Mouse (Mus musculus): ENCODE measurements around the gene Scyl1. TPM values are rescaled to one million over a fixed set of nuclear protein-coding genes. Genes with fewer than 3 reads are reported as not detected.

Scyl1 gene
- polyA plus RNA-seq, 1 experiment from 2014 or later: 83.6 TPM

Other genes with a start within 250 kb of the Scyl1 start
- gene Ovol1, start 210.8 kb downstream of the Scyl1 start, polyA plus RNA-seq (2015; fragmentation: Nextera tagmentation; extraction: Ambion mirVana): 2.1 and 2.2 TPM in 2 replicates
- gene Ap5b1, start 203.4 kb downstream of the Scyl1 start, polyA plus RNA-seq (2015; fragmentation: Nextera tagmentation; extraction: Ambion mirVana): 5.7 and 5.9 TPM in 2 replicates
- 143 and 153 TPM in 2 replicates for gene Rnaseh2c, start 169.5 kb downstream of the Scyl1 start, polyA plus RNA-seq (2015; fragmentation: Nextera tagmentation; extraction: Ambion mirVana)
- gene Kat5, start 161.2 kb downstream of the Scyl1 start, polyA plus RNA-seq (2015; fragmentation: Nextera tagmentation; extraction: Ambion mirVana): 51.9 and 54.4 TPM in 2 replicates
- gene Rela, start 133.9 kb downstream of the Scyl1 start, polyA plus RNA-seq (2015; fragmentation: Nextera tagmentation; extraction: Ambion mirVana): 52.7 and 53.8 TPM in 2 replicates
- gene Sipa1, start 107.7 kb downstream of the Scyl1 start, polyA plus RNA-seq (2015; fragmentation: Nextera tagmentation; extraction: Ambion mirVana): 44.7 and 48.0 TPM in 2 replicates
- gene Map3k11, start 82.7 kb downstream of the Scyl1 start, polyA plus RNA-seq (2015; fragmentation: Nextera tagmentation; extraction: Ambion mirVana): 44.1 and 45.2 TPM in 2 replicates
- 18.2 and 20.9 TPM in 2 replicates for gene Pcnx3, start 82.5 kb downstream of the Scyl1 start, polyA plus RNA-seq (2015; fragmentation: Nextera tagmentation; extraction: Ambion mirVana)
- gene Kcnk7, start 67.1 kb downstream of the Scyl1 start, polyA plus RNA-seq (2015; fragmentation: Nextera tagmentation; extraction: Ambion mirVana): 0.69 TPM in 1 of 2 replicates, not detected in the other
- gene Ehbp1l1, start 45.1 kb downstream of the Scyl1 start, polyA plus RNA-seq (2015; fragmentation: Nextera tagmentation; extraction: Ambion mirVana): 23.6 and 24.5 TPM in 2 replicates
- 105 and 108 TPM in 2 replicates for gene Fam89b, start 41.8 kb downstream of the Scyl1 start, polyA plus RNA-seq (2015; fragmentation: Nextera tagmentation; extraction: Ambion mirVana)
- 47.2 and 54.9 TPM in 2 replicates for gene Ltbp3, start 30.5 kb downstream of the Scyl1 start, polyA plus RNA-seq (2015; fragmentation: Nextera tagmentation; extraction: Ambion mirVana)
- 50.7 and 53.0 TPM in 2 replicates for gene Frmd8, start 103.9 kb upstream of the Scyl1 start, polyA plus RNA-seq (2015; fragmentation: Nextera tagmentation; extraction: Ambion mirVana)
- 4.2 and 5.6 TPM in 2 replicates for gene Slc25a45, start 106.4 kb upstream of the Scyl1 start, polyA plus RNA-seq (2015; fragmentation: Nextera tagmentation; extraction: Ambion mirVana)
- gene Tigd3, start 122.7 kb upstream of the Scyl1 start, polyA plus RNA-seq (2015; fragmentation: Nextera tagmentation; extraction: Ambion mirVana): 3.2 and 3.6 TPM in 2 replicates
- gene Dpf2, start 141.6 kb upstream of the Scyl1 start, polyA plus RNA-seq (2015; fragmentation: Nextera tagmentation; extraction: Ambion mirVana): 142 and 147 TPM in 2 replicates
- gene Cdc42ep2, start 153.4 kb upstream of the Scyl1 start, polyA plus RNA-seq (2015; fragmentation: Nextera tagmentation; extraction: Ambion mirVana): 12.0 and 14.1 TPM in 2 replicates
- gene Pola2, start 192.8 kb upstream of the Scyl1 start, polyA plus RNA-seq (2015; fragmentation: Nextera tagmentation; extraction: Ambion mirVana): 72.3 and 75.3 TPM in 2 replicates
- gene Slc22a20, start 214.7 kb upstream of the Scyl1 start, polyA plus RNA-seq (2015; fragmentation: Nextera tagmentation; extraction: Ambion mirVana): not detected in 2 replicates
- gene Capn1, start 244.5 kb upstream of the Scyl1 start, polyA plus RNA-seq (2015; fragmentation: Nextera tagmentation; extraction: Ambion mirVana): 8.8 and 11.6 TPM in 2 replicates